Mouse (Mus musculus): ENCODE results near the gene Rcc2. TPM values are rescaled to one million over a fixed set of nuclear protein-coding genes. Genes with fewer than 3 reads are reported as not detected.
A peak's percentile ranks its signal among the peaks of the same experiment; 100 is the strongest.

Rcc2 gene
- total RNA-seq, 2 experiments from 2014 or later: 74.7 to 84.4 TPM

DNA sequence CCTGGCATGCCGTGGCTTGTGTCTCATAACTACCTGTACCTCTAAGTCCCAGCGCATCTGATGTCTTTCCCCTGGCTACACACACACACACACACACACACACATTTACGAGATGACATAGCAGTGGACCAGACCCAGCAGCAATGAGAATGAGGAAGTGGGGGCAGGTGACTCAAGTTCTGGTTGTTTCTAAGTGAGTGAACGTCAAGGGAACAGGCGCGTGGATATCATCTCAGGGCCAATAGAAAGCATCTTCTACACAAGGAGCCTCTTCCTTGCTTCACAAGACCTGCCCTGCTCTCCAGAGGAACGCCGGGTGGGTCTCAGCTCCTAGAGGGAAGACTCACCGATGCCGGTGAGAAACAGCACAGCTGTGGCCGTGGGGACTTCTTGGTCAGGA lies 40.3 kb downstream of the Rcc2 start:
- DNase-seq (ENCODE audit: low spot score in 2 of 2): no peak
- intact Hi-C loops (cut with DNase I): no loop called here

GRCm38 (mm10) chr4:140741401-140741800 lies 41.1 kb downstream of the Rcc2 start:
- DNase-seq (ENCODE audit: low spot score in 2 of 2): peak in 1 of 2 experiments; percentile 20
- intact Hi-C loops (cut with DNase I): no loop called here

GRCm38 (mm10) chr4:140742543-140742942 lies 42.2 kb downstream of the Rcc2 start, which contains the start of gene Padi6:
Padi6 (minus strand) TSS chr4:140742643.
- intact Hi-C loops (cut with DNase I): no loop called here
- DNase-seq (ENCODE audit: low spot score in 2 of 2): no peak

DNA sequence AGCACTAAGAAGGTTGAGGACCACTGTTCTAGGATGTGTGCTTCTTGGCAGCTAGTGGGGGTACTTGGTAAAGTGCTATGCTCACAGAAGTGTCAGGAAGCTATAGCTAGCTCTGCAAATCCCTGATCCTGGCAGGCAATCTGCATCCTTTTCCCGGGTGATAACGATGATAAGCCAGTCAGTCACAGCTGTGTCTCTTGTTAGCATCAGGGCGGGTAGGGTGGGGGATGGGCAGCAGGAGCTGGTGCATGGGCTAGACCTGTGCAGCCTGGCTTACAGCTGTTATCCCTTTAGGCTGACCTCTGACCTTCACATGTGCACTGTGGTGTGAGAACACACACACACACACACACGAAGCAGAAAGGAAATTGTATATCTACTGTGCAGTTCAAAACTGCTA lies 42.7 kb downstream of the Rcc2 start:
- intact Hi-C loops (cut with DNase I): no loop called here
- no peak for DNase-seq (ENCODE audit: low spot score in 2 of 2)

GRCm38 (mm10) chr4:140744654-140745053 lies 44.3 kb downstream of the Rcc2 start:
- intact Hi-C loops (cut with DNase I): loop anchor here (2.0 kb wide), 1 partner anchor 20 kb away; no protein-coding TSS in a partner anchor
- peak; percentile 43 to 53 for DNase-seq (ENCODE audit: low spot score in 2 of 2)

- intact Hi-C loops (cut with DNase I): no loop called here
- no peak for DNase-seq (ENCODE audit: low spot score in 2 of 2)
Measured at GRCm38 (mm10) chr4:140747978-140748377, 47.6 kb downstream of the Rcc2 start.

GRCm38 (mm10) chr4:140750328-140750727 lies 50.0 kb downstream of the Rcc2 start:
- intact Hi-C loops (cut with DNase I): no loop called here
- no peak for DNase-seq (ENCODE audit: low spot score in 2 of 2)

- no peak for DNase-seq (ENCODE audit: low spot score in 2 of 2)
- intact Hi-C loops (cut with DNase I): no loop called here
Measured at GRCm38 (mm10) chr4:140753366-140753765, 53.0 kb downstream of the Rcc2 start.

DNA sequence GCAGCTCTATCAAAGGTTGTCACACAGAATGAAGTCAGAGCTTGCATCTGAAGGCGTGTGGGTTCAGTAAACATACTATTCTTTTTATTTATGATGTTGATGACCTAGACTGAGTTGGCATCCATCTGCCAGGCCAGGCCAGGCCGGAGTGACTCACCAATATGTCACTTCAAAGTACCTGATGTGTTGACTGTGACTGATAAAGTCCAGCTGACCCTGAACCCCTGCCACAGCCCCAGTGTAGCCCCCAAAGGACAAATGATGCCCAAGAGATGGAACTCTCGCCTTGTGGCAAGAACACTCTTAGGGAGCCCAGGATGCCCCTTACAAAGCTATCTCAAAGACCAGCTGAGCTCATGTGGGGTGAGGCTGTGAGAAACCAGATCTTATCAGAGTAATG lies 55.5 kb downstream of the Rcc2 start:
- intact Hi-C loops (cut with DNase I): no loop called here
- DNase-seq (ENCODE audit: low spot score in 2 of 2): no peak

DNA sequence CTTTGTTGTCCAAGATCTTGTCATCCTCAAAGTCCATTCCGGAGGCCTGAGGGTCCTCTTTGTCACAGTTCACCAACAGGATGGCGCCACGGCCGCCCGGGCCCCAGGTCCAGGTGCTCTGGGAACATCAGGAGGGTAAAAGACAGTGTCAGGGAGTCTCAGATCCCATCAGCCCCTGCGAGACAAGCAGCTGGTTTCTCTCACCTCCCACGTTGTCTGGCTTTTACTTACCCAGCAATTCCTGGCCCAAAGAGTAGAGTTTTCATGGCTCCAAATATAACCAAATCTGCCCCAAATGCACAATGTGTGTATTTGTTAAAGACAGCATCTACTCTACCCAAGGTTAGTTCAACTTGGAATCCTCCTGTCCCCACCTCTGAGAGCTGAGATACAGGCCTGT lies 61.3 kb downstream of the Rcc2 start:
- intact Hi-C loops (cut with DNase I): no loop called here

GRCm38 (mm10) chr4:140763158-140763557 lies 62.8 kb downstream of the Rcc2 start:
- no peak for DNase-seq (ENCODE audit: low spot score in 2 of 2)
- intact Hi-C loops (cut with DNase I): no loop called here

More for the DNA sequence above, 61.3 kb downstream of the Rcc2 start:
- no peak for DNase-seq (ENCODE audit: low spot score in 2 of 2)

DNA sequence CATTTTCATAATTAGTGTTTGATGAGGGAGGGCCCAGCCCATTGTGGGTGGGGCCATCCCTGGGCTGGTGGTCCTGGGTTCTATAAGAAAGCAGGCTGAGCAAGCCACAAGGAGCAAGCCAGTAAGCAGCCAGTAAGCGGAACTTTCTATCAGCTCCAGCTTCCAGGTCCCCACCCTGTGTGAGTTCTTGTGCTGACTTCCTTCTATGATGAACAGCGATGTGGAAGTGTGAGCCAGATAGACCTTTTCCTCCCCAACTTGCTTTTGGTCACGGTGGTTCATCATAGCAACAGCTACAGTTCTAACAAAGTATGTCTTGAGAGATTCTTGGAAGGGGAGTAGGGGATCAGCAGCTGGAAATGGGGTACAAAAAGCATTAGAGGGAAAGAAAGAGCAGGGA lies 65.6 kb downstream of the Rcc2 start:
- DNase-seq (ENCODE audit: low spot score in 2 of 2): no peak
- intact Hi-C loops (cut with DNase I): no loop called here

DNA sequence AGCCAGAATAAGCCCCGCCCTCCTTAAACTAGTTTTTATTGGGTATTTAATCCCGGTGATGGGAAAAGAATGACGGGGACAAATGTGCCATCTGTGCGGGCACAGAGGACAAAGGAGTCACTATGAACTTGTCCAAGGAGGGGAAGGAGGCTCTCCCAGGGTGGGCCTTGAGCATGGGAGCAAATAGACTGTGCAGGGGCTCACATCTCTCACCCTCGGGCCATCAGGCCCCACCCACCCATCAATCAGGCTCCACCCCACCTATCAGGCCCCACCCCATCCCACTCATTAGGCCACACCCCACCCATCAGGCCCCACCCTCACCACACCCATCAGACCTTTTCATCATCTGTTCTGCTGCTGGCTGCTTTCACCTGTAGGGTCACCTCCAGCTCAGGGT lies 68.6 kb downstream of the Rcc2 start:
- intact Hi-C loops (cut with DNase I): no loop called here
- no peak for DNase-seq (ENCODE audit: low spot score in 2 of 2)

DNA sequence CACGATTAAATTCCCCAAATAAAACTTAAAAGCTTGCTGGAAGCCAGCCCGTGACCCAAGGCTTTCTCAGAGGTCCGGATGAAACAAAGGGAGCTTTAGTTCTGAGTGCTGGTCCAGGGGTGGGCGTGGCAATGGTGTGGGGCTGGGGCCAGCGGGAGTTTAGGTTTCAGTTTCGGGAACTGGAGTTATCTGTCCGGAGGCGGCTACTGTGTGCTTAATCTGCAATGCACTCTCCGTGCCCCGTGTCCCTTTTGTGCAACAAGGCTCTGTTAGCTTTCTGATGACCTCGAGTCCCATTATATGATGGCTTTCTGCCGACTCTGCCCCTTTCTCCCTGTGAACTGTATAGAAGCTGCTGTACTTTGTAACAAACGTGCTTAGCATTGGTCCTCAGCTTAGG lies 70.1 kb downstream of the Rcc2 start:
- intact Hi-C loops (cut with DNase I): no loop called here
- DNase-seq (ENCODE audit: low spot score in 2 of 2): no peak

- DNase-seq (ENCODE audit: low spot score in 2 of 2): no peak
- intact Hi-C loops (cut with DNase I): no loop called here
Measured at GRCm38 (mm10) chr4:140771091-140771490, 70.8 kb downstream of the Rcc2 start.

Small RNA genes within 50 kb of the gene (microRNA-seq; reads per million reads assigned to microRNA genes)
- gene Gm23045: not detected
- gene Gm25951: not detected

Other genes with a start within 250 kb of the Rcc2 start
- 10 to 100 TPM; 61.0 to 63.4 TPM for gene Arhgef10l, start 34.5 kb upstream of the Rcc2 start, total RNA-seq (2021)
- gene Padi6, start 42.1 kb downstream of the Rcc2 start, total RNA-seq (2021): 1 to 10 TPM in 1 of 2 experiments, under 1 TPM in 1; 0.34 to 1.2 TPM
- gene Padi4, start 73.7 kb downstream of the Rcc2 start, total RNA-seq (2021): not detected
- gene Padi3, start 110.1 kb downstream of the Rcc2 start, total RNA-seq (2021): not detected
- gene Padi1, start 145.2 kb downstream of the Rcc2 start, total RNA-seq (2021): not detected
- gene Padi2, start 205.8 kb downstream of the Rcc2 start, total RNA-seq (2021): 10 to 100 TPM; 11.9 to 14.0 TPM

All from left cerebral cortex, postnatal 36 days (tissue).